Mouse (Mus musculus) small intestine, adult 2 months (tissue): ENCODE results near the gene Olfr487.

Experiments used
- CTCF ChIP-seq: fragments of 200-500 bp; IDR thresholded peaks from 2 replicates; pipeline ENCODE4 v1.5.1; 2012; ENCODE audit warnings: low read depth, mild to moderate bottlenecking, control low read depth, inconsistent platforms, low read length, moderate library complexity, mixed read lengths; ENCODE audit not compliant: insufficient replicate concordance, insufficient read length; ENCODE audit errors: extremely low read depth
- POLR2A ChIP-seq: fragments of 200-500 bp; IDR thresholded peaks from 2 replicates; pipeline ENCODE4 v1.6.1; 2012; ENCODE audit warnings: low read depth, mild to moderate bottlenecking, control low read depth, inconsistent platforms, low read length, moderate library complexity

- TF ChIP-seq CTCF (no peak), POLR2A (no peak)
Observed at GRCm38 (mm10) chr7:108196938-108197337, 17.5 kb downstream of the Olfr487 start.
